Mouse (Mus musculus) macrophage (primary cell): ENCODE data around the gene Padi6. TPM values are rescaled to one million over a fixed set of nuclear protein-coding genes. Genes with fewer than 3 reads are reported as not detected.
A peak's percentile ranks its signal among the peaks of the same experiment; 100 is the strongest.

ENCODE experiments used
- H3K27ac ChIP-seq: fragments of 350-480 bp; formaldehyde crosslinking; 2 replicates; pipeline ENCODE4 v1.9.0; 2021
- H3K36me3 ChIP-seq: fragments of 350-480 bp; formaldehyde crosslinking; 2 replicates; pipeline ENCODE4 v1.9.0; 2021; ENCODE audit errors: inconsistent target
- H3K4me3 ChIP-seq: fragments of 350-480 bp; formaldehyde crosslinking; 2 replicates; pipeline ENCODE4 v1.9.0; 2021; ENCODE audit errors: inconsistent target
- H3K79me2 ChIP-seq: fragments of 350-480 bp; formaldehyde crosslinking; 2 replicates; pipeline ENCODE4 v1.9.0; 2021; ENCODE audit errors: inconsistent target
- WGBS: methylation state at CpG from one replicate; pipeline ENCODE4 v1.1.7; 2026; ENCODE audit warnings: inconsistent platforms; ENCODE audit not compliant: missing documents; 5-methylcytosine and 5-hydroxymethylcytosine counted together
- polyA plus RNA-seq: library from polyadenylated mRNA; stranded (reverse); fragments of 250-400 nt; gene quantifications from 3 replicates; pipeline ENCODE4 v1.2.4, GENCODE M21; 2018; ENCODE audit warnings: inconsistent platforms

Gene Padi6
- polyA plus RNA-seq, 1 experiment from 2014 or later: not detected

- H3K79me2 ChIP-seq: peaks cover 69% of the 10 kb centered on the region
- no peak overlapping the region for H3K4me3 ChIP-seq
- H3K36me3 ChIP-seq: peaks cover 48% of the 10 kb centered on the region
- H3K27ac ChIP-seq: no peak overlapping the region
- 94% methylated on average over 18 of the region's 18 CpGs for WGBS
These were observed 34.0 kb downstream of the Padi6 start for GRCm38 (mm10) chr4:140708297-140708927.

GRCm38 (mm10) chr4:140707615-140708014, 34.8 kb downstream of the Padi6 start:
- no peak overlapping the region for H3K27ac ChIP-seq
- 92% methylated on average over 4 of the region's 4 CpGs for WGBS
- H3K36me3 ChIP-seq: peaks cover 44% of the 10 kb centered on the region
- no peak overlapping the region for H3K4me3 ChIP-seq
- peaks cover 75% of the 10 kb centered on the region for H3K79me2 ChIP-seq

- Histone ChIP-seq H3K4me3 (no peak overlapping the region), H3K36me3 (peaks cover 13% of the 10 kb centered on the region), H3K27ac (no peak overlapping the region), H3K79me2 (peaks cover 64% of the 10 kb centered on the region)
- WGBS: 72% methylated on average over 4 of the region's 4 CpGs
These were observed 38.3 kb downstream of the Padi6 start for GRCm38 (mm10) chr4:140704166-140704565.

GRCm38 (mm10) chr4:140703636-140704035, 38.8 kb downstream of the Padi6 start:
- Histone ChIP-seq H3K36me3 (peaks cover 8% of the 10 kb centered on the region), H3K79me2 (peaks cover 59% of the 10 kb centered on the region), H3K4me3 (no peak overlapping the region; the same call in 1 of the 2 replicates), H3K27ac (no peak overlapping the region)
- WGBS: 48% methylated on average over 8 of the region's 8 CpGs

GRCm38 (mm10) chr4:140702611-140703327, 39.7 kb downstream of the Padi6 start:
- Histone ChIP-seq H3K36me3 (no peaks in the 10 kb centered on the region), H3K79me2 (peaks cover 50% of the 10 kb centered on the region), H3K4me3 (peak overlapping the region; percentile 47), H3K27ac (0 out of 2 replicates have a peak overlapping the region, but pooled peaks have one; percentile 10)
- WGBS: 2% methylated on average over 57 of the region's 68 CpGs

- no peaks in the 10 kb centered on the region for H3K36me3 ChIP-seq
- 2% methylated on average over 41 of the region's 107 CpGs for WGBS
- H3K4me3 ChIP-seq: peak overlapping the region; percentile 64
- H3K27ac ChIP-seq: peak overlapping the region; percentile 86
- H3K79me2 ChIP-seq: peaks cover 42% of the 10 kb centered on the region
These were observed 40.5 kb downstream of the Padi6 start for GRCm38 (mm10) chr4:140701716-140702561.

GRCm38 (mm10) chr4:140701049-140701715, 41.3 kb downstream of the Padi6 start:
- H3K79me2 ChIP-seq: peaks cover 34% of the 10 kb centered on the region
- H3K36me3 ChIP-seq: no peaks in the 10 kb centered on the region
- peak overlapping the region; percentile 86 for H3K27ac ChIP-seq
- 2% methylated on average over 46 of the region's 61 CpGs for WGBS
- H3K4me3 ChIP-seq: peak overlapping the region; percentile 64

GRCm38 (mm10) chr4:140700269-140701018, 42.0 kb downstream of the Padi6 start, which contains the start of gene Rcc2:
Rcc2 (plus strand) TSS chr4:140700541.
- peaks cover 27% of the 10 kb centered on the region for H3K79me2 ChIP-seq
- 2% methylated on average over 20 of the region's 20 CpGs for WGBS
- peak within 1 kb of the TSS; percentile 86 for H3K27ac ChIP-seq
- no peaks in the 10 kb centered on the region for H3K36me3 ChIP-seq
- H3K4me3 ChIP-seq: peak within 1 kb of the TSS; percentile 64

GRCm38 (mm10) chr4:140699441-140700127, 42.9 kb downstream of the Padi6 start:
- H3K4me3 ChIP-seq: peak overlapping the region; percentile 38
- WGBS: 4% methylated on average over 29 of the region's 29 CpGs
- H3K36me3 ChIP-seq: no peaks in the 10 kb centered on the region
- peaks cover 18% of the 10 kb centered on the region for H3K79me2 ChIP-seq
- peak overlapping the region; percentile 82 for H3K27ac ChIP-seq

- no peaks in the 10 kb centered on the region for H3K79me2 ChIP-seq
- WGBS: 36% methylated on average over 12 of the region's 14 CpGs
- no peaks in the 10 kb centered on the region for H3K36me3 ChIP-seq
- H3K27ac ChIP-seq: no peak overlapping the region
- H3K4me3 ChIP-seq: no peak overlapping the region
These were observed 46.5 kb downstream of the Padi6 start for GRCm38 (mm10) chr4:140695675-140696585.

GRCm38 (mm10) chr4:140695146-140695545, 47.3 kb downstream of the Padi6 start:
- no peaks in the 10 kb centered on the region for H3K79me2 ChIP-seq
- H3K4me3 ChIP-seq: no peak overlapping the region
- no peaks in the 10 kb centered on the region for H3K36me3 ChIP-seq
- no peak overlapping the region for H3K27ac ChIP-seq
- 93% methylated on average over 7 of the region's 7 CpGs for WGBS

- Histone ChIP-seq H3K36me3 (no peaks in the 10 kb centered on the region), H3K27ac (no peak overlapping the region), H3K4me3 (no peak overlapping the region), H3K79me2 (no peaks in the 10 kb centered on the region)
- 50% methylated on average over 1 of the region's 1 CpGs for WGBS
These were observed 47.8 kb downstream of the Padi6 start for GRCm38 (mm10) chr4:140694551-140695060.
